Mouse (Mus musculus): ENCODE data around the gene Limch1.

GRCm38 (mm10) chr5:66703317-66704004 lies 42.2 kb upstream of the Limch1 start:
- no peak for TF ChIP-seq FLI1 (IDR thresholded peaks at IDR 0.05; ENCODE audit: low read length)
- no peak for TF ChIP-seq GATA1 (IDR thresholded peaks at IDR 0.05; ENCODE audit: borderline replicate concordance, low read length)
